Mouse (Mus musculus): ENCODE measurements around the gene Cox14.

DNA sequence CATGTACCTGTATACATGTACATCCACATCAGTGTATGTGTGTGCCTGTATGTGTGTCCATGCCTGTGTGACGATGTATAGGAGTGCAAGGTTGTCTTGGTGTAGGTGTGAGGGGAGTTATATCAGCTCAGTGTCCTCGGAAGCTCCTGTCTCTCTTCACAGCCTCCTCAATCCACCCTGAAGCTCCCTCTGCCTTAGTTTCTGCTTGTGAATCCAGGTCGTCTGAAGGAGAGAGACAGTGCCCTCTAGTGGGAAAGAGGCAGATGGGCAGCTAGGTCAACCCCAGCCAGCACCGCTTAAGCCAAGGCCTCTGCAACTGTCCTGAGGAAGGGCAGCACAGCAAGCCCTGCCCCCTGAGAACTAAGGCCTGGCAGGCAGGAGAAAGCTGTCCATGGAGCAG, 36.7 kb upstream of the Cox14 start:
- peak; percentile 76; the same call in 1 of the 2 replicates for TF ChIP-seq CTCF (IDR thresholded peaks at IDR 0.05; ENCODE audit: control insufficient read depth, insufficient read depth, insufficient replicate concordance, low read depth, low read length)
- TF ChIP-seq POLR2A (IDR thresholded peaks at IDR 0.05; ENCODE audit: control insufficient read depth, low read depth, low read length), result no peak

Data from testis, adult 2 months (tissue).